Mouse (Mus musculus): ENCODE results near the gene Mettl24. TPM values are rescaled to one million over a fixed set of nuclear protein-coding genes. Genes with fewer than 3 reads are reported as not detected.
"Not testable (repeated sequence)": the region's sequence is repeated elsewhere in the genome, so short reads cannot be mapped to it uniquely, and the experiment has no call there.

Gene Mettl24
- total RNA-seq, 2 experiments from 2014 or later: 0.49 to 0.71 TPM

GRCm38 (mm10) chr10:40726989-40727388 is 43.9 kb downstream of the Mettl24 start:
- intact Hi-C loops (cut with DNase I): no loop called here
- no peak for DNase-seq

GRCm38 (mm10) chr10:40730200-40730599 is 47.1 kb downstream of the Mettl24 start:
- intact Hi-C loops (cut with DNase I): no loop called here
- DNase-seq: no peak

GRCm38 (mm10) chr10:40733291-40733690 is 50.2 kb downstream of the Mettl24 start:
- DNase-seq: no peak
- intact Hi-C loops (cut with DNase I): no loop called here

GRCm38 (mm10) chr10:40736172-40736571 is 53.1 kb downstream of the Mettl24 start:
- intact Hi-C loops (cut with DNase I): no loop called here
- no peak for DNase-seq

GRCm38 (mm10) chr10:40737274-40738112 is 54.4 kb downstream of the Mettl24 start:
- intact Hi-C loops (cut with DNase I): no loop called here
- no peak for DNase-seq

GRCm38 (mm10) chr10:40740696-40741095 is 57.6 kb downstream of the Mettl24 start:
- intact Hi-C loops (cut with DNase I): no loop called here
- DNase-seq: no peak

- DNase-seq: no peak
- intact Hi-C loops (cut with DNase I): no loop called here
Measured at GRCm38 (mm10) chr10:40750293-40751047, 67.4 kb downstream of the Mettl24 start.

GRCm38 (mm10) chr10:40751157-40751556 is 68.1 kb downstream of the Mettl24 start:
- intact Hi-C loops (cut with DNase I): no loop called here
- DNase-seq: no peak

GRCm38 (mm10) chr10:40753036-40753435 is 70.0 kb downstream of the Mettl24 start:
- intact Hi-C loops (cut with DNase I): no loop called here
- no peak for DNase-seq

- intact Hi-C loops (cut with DNase I): no loop called here
- peak; percentile 15 to 26 for DNase-seq
Measured at GRCm38 (mm10) chr10:40758171-40759010, 75.3 kb downstream of the Mettl24 start.

GRCm38 (mm10) chr10:40759391-40760194 is 76.5 kb downstream of the Mettl24 start:
- DNase-seq; intact Hi-C loops (cut with DNase I): not testable (repeated sequence)

GRCm38 (mm10) chr10:40760195-40761009 is 77.3 kb downstream of the Mettl24 start:
- intact Hi-C loops (cut with DNase I): no loop called here

GRCm38 (mm10) chr10:40761010-40761752 is 78.1 kb downstream of the Mettl24 start:
- no peak for DNase-seq
- intact Hi-C loops (cut with DNase I): no loop called here

More at GRCm38 (mm10) chr10:40760195-40761009, 77.3 kb downstream of the Mettl24 start:
- DNase-seq: no peak

- DNase-seq: no peak
- intact Hi-C loops (cut with DNase I): no loop called here
Measured at GRCm38 (mm10) chr10:40762624-40763023, 79.5 kb downstream of the Mettl24 start.

GRCm38 (mm10) chr10:40763084-40763720 is 80.1 kb downstream of the Mettl24 start:
- no peak for DNase-seq
- intact Hi-C loops (cut with DNase I): no loop called here

GRCm38 (mm10) chr10:40772266-40772665 is 89.2 kb downstream of the Mettl24 start:
- DNase-seq: no peak
- intact Hi-C loops (cut with DNase I): no loop called here

- intact Hi-C loops (cut with DNase I): no loop called here
- DNase-seq: no peak
Measured at GRCm38 (mm10) chr10:40775151-40775550, 92.1 kb downstream of the Mettl24 start.

GRCm38 (mm10) chr10:40775655-40776054 is 92.6 kb downstream of the Mettl24 start:
- DNase-seq: no peak
- intact Hi-C loops (cut with DNase I): no loop called here
